Mouse (Mus musculus) myocyte (in vitro differentiated cells): ENCODE measurements around the gene Kcnv2.

Source experiments
- E2F4 ChIP-seq: IDR thresholded peaks from one replicate; pipeline ENCODE4 v1.6.1; 2011; ENCODE audit warnings: mild to moderate bottlenecking, control low read depth, moderate library complexity; ENCODE audit not compliant: insufficient read depth
- POLR2A ChIP-seq: IDR thresholded peaks from one replicate; pipeline ENCODE4 v1.6.1; 2011; ENCODE audit warnings: low read depth, mild to moderate bottlenecking, control low read depth, moderate library complexity; ENCODE audit not compliant: insufficient read length
- POLR2AphosphoS2 ChIP-seq: IDR thresholded peaks from one replicate; pipeline ENCODE4 v1.6.1; 2011; ENCODE audit warnings: low read depth, control low read depth; ENCODE audit not compliant: insufficient read length
- USF1 ChIP-seq: IDR thresholded peaks from one replicate; pipeline ENCODE4 v1.6.1; 2011; ENCODE audit warnings: low read depth, mild to moderate bottlenecking, control low read depth, moderate library complexity

- TF ChIP-seq USF1: no peak
- no peak for TF ChIP-seq POLR2A
- TF ChIP-seq POLR2AphosphoS2: no peak
- no peak for TF ChIP-seq E2F4
These were observed 49.0 kb upstream of the Kcnv2 start for GRCm38 (mm10) chr19:27273385-27273784.
